Mouse (Mus musculus): Measurements from ENCODE around the gene Gm20388. TPM values are rescaled to one million over a fixed set of nuclear protein-coding genes. Genes with fewer than 3 reads are reported as not detected.

The Gm20388 gene
- total RNA-seq, 2 experiments from 2014 or later = 2.4 to 2.6 TPM

GRCm38 (mm10) chr8:121174178-121174577 is 1263.5 kb downstream of the Gm20388 start:
- DNase-seq (ENCODE audit: extremely low spot score in 1 of 2, low spot score in 2 of 2) = no peak
- intact Hi-C loops (cut with DNase I) = loop anchor here (5.0 kb wide), 1 partner anchor 33 kb away; no protein-coding TSS in a partner anchor
- Histone ChIP-seq H3K27ac (no peak overlapping the region), H3K4me3 (no peak overlapping the region)
- TF ChIP-seq CTCF (IDR thresholded peaks at IDR 0.05) = no peak

DNA sequence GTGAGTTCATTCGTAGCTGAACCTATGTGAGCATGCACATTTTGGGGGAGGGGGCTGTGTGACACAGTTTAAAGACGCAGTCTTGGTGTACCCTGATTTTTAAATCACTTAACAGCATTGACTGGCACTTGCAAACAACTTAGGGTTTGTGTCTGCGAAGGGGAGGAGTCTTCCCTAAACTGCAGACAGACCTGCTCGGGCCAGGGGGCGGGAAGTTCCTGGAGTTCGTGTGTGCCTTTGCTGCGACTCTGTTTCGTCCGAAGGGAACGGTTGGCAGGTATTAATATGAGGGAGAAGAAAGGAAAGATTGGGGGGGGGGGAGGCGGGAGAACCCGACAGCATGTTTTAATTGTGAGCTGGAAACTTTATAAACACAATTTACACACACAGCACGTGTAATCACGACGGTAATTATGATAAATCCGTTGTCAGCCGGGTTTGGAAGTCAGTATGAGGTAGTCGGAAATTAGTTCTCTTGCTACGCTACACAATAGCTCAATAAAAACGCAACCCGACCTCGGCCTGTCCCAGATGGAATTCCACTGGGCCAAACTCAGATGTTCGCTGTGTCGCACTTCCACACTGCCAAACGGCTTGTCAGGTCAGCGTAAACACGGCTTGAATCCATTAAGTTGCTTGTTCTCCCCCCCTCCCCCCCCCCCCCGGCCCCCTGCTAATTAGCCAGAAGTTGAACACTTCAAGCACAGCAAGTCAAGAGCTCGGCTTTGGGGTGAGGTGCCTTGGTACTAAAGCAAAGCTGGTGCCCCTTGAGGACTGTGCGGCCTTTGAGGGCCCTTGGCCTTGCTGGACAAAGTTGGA is 1264.3 kb downstream of the Gm20388 start:
- TF ChIP-seq CTCF (IDR thresholded peaks at IDR 0.05) = no peak
- no peak overlapping the region for H3K27ac ChIP-seq
- no peak for DNase-seq (ENCODE audit: extremely low spot score in 1 of 2, low spot score in 2 of 2)
- intact Hi-C loops (cut with DNase I) = loop anchor here (5.0 kb wide), 1 partner anchor 32 kb away; no protein-coding TSS in a partner anchor
- no peak overlapping the region for H3K4me3 ChIP-seq

- intact Hi-C loops (cut with DNase I) = no loop called here
- Histone ChIP-seq H3K4me3 (no peak overlapping the region), H3K27ac (no peak overlapping the region)
- DNase-seq (ENCODE audit: extremely low spot score in 1 of 2, low spot score in 2 of 2) = no peak
- no peak for TF ChIP-seq CTCF (IDR thresholded peaks at IDR 0.05)
Observed at GRCm38 (mm10) chr8:121175540-121176090, 1265.0 kb downstream of the Gm20388 start.

- intact Hi-C loops (cut with DNase I) = no loop called here
- DNase-seq (ENCODE audit: extremely low spot score in 1 of 2, low spot score in 2 of 2) = no peak
- H3K4me3 ChIP-seq = no peak overlapping the region
Observed at GRCm38 (mm10) chr8:121176291-121176690, 1265.7 kb downstream of the Gm20388 start.

GRCm38 (mm10) chr8:121180474-121181284 is 1270.0 kb downstream of the Gm20388 start:
- no peak overlapping the region for H3K4me3 ChIP-seq
- TF ChIP-seq CTCF (IDR thresholded peaks at IDR 0.05) = no peak
- intact Hi-C loops (cut with DNase I) = no loop called here
- no peak for DNase-seq (ENCODE audit: extremely low spot score in 1 of 2, low spot score in 2 of 2)
- no peak overlapping the region for H3K27ac ChIP-seq

More at GRCm38 (mm10) chr8:121176291-121176690, 1265.7 kb downstream of the Gm20388 start:
- no peak overlapping the region for H3K27ac ChIP-seq
- TF ChIP-seq CTCF (IDR thresholded peaks at IDR 0.05) = no peak

GRCm38 (mm10) chr8:121181285-121181884 is 1270.7 kb downstream of the Gm20388 start:
- Histone ChIP-seq H3K27ac (no peak overlapping the region), H3K4me3 (no peak overlapping the region)
- intact Hi-C loops (cut with DNase I) = no loop called here
- no peak for TF ChIP-seq CTCF (IDR thresholded peaks at IDR 0.05)
- DNase-seq (ENCODE audit: extremely low spot score in 1 of 2, low spot score in 2 of 2) = no peak

DNA sequence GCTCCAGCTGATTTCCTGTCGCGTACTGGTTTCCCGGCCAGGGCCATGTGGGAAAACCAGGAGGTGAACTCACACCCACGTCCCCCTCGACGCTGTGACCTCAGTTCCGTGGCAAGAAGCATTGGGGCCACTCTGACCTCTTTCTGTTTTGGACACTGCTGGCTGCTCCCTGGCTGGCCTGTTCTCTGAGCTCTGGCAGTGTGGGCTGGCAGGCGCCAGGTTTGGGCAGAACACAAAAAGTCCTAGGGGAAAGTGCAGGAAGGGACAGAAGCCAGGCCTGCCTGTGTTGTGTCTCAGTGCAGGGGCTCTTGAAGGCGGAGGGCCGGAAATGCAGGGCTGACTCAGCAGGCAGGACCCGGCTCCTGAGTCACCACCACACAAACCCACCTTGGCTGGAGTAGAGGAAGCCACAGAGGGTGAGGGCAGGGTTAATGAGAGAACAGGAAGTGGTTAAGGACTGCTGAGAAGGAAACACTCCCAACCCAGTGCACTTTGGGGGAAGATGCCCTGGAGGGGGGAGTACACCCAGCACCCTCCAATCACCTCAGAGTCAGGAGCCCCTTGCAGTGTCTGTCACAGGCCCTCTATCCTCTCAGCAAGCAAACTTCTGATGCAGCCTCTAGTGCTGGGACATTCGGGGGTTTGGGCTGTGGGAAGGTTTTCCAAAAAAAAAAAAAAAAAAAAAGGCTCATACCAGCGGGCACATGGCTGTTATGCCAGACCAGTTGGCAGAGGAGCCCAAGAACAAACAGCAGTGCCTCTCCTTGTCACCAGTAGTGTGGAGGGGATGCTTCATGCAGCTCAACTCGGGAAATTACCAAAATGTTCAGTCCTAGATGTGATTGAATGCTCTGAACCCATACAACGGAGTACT is 1277.1 kb downstream of the Gm20388 start:
- H3K27ac ChIP-seq = no peak overlapping the region
- intact Hi-C loops (cut with DNase I) = no loop called here
- DNase-seq (ENCODE audit: extremely low spot score in 1 of 2, low spot score in 2 of 2) = no peak
- no peak for TF ChIP-seq CTCF (IDR thresholded peaks at IDR 0.05)
- H3K4me3 ChIP-seq = no peak overlapping the region

DNA sequence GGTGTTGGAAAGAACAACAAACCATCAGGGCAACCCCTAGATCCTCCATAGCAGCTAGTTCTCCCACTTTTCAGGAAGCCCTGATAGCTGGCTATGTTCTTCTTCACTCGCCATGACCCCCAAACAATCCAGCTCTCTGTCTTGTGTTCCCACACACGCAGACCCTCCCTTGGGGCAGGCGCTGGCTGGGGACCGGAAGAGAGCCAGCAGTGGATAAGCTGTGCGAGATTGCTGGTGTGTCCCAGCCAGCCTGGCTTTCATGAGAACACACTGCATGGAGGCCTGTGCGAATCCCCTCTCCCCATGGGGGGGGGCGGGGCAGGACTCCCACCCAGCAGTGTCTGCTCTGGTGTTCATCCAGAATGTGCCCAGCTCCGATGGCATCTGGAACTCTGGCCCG is 1278.4 kb downstream of the Gm20388 start:
- intact Hi-C loops (cut with DNase I) = no loop called here
- H3K27ac ChIP-seq = no peak overlapping the region
- TF ChIP-seq CTCF (IDR thresholded peaks at IDR 0.05) = no peak
- no peak for DNase-seq (ENCODE audit: extremely low spot score in 1 of 2, low spot score in 2 of 2)
- no peak overlapping the region for H3K4me3 ChIP-seq

GRCm38 (mm10) chr8:121192451-121192850 is 1281.8 kb downstream of the Gm20388 start:
- intact Hi-C loops (cut with DNase I) = no loop called here
- no peak overlapping the region for H3K27ac ChIP-seq
- no peak for DNase-seq (ENCODE audit: extremely low spot score in 1 of 2, low spot score in 2 of 2)
- H3K4me3 ChIP-seq = no peak overlapping the region
- TF ChIP-seq CTCF (IDR thresholded peaks at IDR 0.05) = no peak

GRCm38 (mm10) chr8:121195970-121196369 is 1285.3 kb downstream of the Gm20388 start:
- intact Hi-C loops (cut with DNase I) = no loop called here
- TF ChIP-seq CTCF (IDR thresholded peaks at IDR 0.05) = no peak
- no peak overlapping the region for H3K27ac ChIP-seq
- H3K4me3 ChIP-seq = no peak overlapping the region
- no peak for DNase-seq (ENCODE audit: extremely low spot score in 1 of 2, low spot score in 2 of 2)
